Comparison of ENCODE assay signal across 5 mouse cellular contexts in the genomic region with DNA sequence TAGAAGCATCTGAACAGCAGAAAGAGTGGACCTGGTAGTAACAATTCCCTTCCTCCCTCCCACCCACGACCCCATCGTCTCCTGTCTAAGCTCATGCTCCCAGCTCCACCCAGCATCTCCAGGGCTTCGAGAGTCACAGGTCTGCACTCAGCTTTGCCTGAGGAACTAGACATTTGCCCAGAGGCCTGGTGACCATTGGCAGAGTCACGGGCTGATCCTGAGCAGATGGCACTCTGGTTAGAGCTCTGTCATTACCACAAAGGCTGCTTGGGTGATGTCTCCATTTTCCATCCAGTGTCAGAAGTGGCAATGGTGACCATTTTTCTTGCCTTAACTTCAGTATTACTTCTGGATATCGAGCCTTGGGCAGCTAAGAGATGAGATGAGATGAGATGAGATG.
"Had no signal": no experiment of that assay in that cellular context is flagged by ENCODE, and none has a peak within 500 bp of the region (broad histone marks: within the 10 kb centered on the region; RNA-seq: fewer than 3 reads in every experiment).

No protein-coding gene starts in this region.

- DNase-seq: kidney, postnatal 25 days; lung, adult 2 months; lung, postnatal 36 days; right cerebral cortex, postnatal 14 days; thymus, postnatal 14 days had no signal
